Mouse (Mus musculus) stomach, postnatal 0 days (tissue): ENCODE data around the gene Col6a6.

Experiments used
- CTCF ChIP-seq: IDR thresholded peaks from 2 replicates; pipeline ENCODE4 v1.5.1; 2016; ENCODE audit warnings: antibody characterized with exemption, low read depth, mild to moderate bottlenecking, moderate library complexity
- EP300 ChIP-seq: optimal IDR thresholded peaks from 2 replicates; pipeline ENCODE3; 2016; ENCODE audit warnings: antibody characterized with exemption

DNA sequence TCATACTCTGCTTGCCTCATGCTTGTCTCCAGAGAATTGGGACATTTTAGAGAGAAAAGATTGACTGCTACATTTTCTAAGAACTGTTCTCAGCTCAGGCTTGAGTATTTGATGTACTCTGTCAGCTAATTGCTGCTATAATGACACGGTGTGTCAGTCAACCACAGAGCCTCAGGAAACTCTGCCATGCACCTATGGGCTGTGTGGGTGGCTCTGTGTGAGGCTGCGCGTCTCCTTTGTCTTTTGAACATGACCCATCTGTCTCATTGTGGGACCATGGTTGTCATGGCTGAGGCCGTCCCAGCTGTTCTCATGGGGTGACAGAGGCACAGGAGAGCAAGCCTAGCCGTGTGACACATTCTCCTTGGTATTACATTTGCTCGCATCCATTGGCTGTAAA, 168.1 kb downstream of the Col6a6 start:
- TF ChIP-seq CTCF (no peak), EP300 (no peak)
